Mouse (Mus musculus): ENCODE results near the gene Efna1.

Efna1 gene

DNA sequence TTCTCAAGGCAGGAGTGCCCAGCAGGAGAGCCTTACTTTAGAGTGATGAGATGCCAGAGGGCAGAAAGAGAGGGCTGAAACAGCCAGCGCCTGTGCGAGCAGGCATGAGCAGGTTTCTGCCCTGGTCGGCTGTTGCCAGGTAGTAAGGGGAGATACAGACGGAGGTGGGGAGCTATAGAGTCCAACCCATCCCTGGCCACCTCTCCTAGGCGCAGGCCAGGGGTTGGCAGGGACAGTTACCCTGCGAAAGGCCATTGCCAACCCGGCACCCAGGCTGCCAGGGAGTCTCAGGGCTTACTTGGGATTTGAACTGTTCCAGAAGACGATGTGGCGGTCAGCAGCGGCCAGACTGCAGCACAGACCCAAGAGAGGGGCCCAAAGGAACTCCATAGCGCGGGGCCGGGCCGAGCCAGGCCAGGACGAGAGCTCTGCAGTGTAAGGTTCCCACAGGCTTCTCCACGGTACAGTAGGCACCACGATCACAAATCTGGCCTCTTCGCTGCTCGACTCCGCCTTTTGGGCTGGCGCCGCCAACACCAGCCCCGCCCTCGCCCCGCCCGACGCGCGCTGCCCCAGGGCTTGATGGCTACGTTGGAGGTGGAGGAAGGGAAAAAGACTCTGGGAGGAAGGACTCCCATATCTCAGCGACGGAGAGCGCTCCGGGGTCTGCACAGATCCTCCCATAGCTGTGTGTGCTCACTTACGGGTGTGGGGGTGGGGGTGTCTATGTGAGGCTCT is 1.6 kb downstream of the Efna1 start:
- DNase-seq (ENCODE audit: low spot score in 2 of 2), result peak; percentile 68 to 73

DNA sequence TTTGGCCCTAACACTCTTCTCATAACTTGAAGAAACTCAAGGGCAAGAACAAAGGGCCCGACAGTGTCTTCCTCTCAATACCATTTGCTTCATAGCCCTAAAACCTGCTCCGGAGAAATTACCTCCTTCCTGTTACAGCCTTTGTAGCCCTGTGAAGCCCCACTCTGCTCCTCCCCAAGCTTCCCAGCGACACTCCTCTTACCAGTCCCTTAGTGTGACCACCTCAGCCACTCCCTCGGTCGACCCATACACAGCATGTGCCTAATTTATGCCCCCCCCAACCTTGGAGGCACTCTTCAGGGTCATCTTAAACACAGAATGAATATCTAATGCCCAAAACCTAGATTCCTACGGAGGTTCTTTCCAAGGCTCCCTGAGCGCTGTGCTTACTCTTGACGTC is 2.3 kb downstream of the Efna1 start:
- DNase-seq (ENCODE audit: low spot score in 2 of 2), result no peak

DNA sequence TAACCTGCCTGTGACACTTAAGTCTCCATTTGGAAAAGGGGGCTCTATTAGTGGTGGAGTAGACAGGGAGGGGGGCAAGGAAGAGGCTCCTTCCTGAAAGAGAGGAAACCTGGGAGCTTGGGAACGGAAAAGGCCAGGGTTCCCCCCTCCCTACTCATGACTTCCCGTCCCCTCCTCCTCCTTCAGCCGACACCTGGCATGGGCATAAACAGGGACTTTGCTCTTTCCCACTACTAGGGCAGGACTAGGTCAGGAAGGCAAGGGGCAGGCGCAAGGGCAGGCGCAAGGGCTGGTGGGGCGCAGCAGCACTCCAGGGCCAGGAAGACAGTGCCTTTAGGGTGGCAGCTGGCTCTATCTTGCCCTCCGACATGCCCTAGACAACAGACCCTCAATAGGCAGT is 2.8 kb downstream of the Efna1 start:
- DNase-seq (ENCODE audit: low spot score in 2 of 2), result no peak

DNA sequence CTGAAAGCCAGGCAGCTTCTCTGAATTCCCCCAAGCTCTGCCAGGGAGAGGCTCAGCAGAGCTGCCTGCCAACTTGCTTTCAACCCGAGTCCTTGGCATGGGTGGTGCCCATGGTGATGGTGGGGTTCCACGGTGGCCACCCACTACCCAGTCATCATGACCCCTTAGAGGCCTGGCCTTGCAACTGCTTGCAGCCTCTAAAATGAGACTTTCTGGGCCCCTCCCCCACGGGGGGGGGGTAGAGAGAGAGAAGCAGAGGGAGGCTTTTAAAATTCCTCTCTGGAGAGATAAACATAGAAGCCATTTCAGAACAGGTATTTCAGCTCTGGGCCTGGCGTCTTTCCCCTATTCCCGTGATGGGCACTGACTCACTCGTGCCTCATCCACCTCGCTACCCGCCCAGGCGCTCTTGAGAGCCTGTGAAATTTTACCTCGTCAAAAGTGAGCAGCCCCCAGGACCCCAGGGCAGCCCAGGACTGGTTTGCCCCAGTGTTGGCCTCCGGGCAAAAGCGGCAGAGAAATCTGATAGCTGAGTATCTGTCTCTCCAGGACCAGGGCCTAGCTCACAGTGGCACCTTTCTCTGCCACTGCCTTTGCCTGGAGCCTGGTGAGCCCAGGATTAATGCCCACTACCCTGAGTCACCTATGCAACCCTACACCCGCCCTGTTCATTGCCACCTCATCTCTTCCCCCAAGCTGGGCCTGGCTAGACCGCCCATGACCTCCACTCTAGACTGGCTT is 3.5 kb downstream of the Efna1 start:
- DNase-seq (ENCODE audit: low spot score in 2 of 2), result no peak

DNA sequence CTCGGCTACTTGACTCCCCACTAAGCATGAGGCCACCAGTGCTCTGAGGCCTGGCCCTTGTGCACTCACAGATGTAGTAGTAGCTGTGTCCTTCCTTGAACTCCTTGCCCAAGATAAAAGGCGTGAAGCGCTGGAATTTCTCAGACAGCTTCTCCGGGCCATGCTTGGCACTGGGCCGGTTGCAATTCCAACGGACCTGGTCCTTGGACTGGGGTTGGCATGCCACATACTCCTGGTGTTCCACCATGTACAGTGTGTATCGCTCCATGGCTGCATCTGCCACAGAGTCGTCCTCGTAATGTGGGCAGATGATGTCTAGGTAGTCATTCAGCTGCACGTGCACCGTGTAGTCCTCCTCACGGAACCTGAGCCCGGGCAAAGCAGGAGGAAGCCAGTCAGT is 4.9 kb downstream of the Efna1 start:
- DNase-seq (ENCODE audit: low spot score in 2 of 2), result no peak

DNA sequence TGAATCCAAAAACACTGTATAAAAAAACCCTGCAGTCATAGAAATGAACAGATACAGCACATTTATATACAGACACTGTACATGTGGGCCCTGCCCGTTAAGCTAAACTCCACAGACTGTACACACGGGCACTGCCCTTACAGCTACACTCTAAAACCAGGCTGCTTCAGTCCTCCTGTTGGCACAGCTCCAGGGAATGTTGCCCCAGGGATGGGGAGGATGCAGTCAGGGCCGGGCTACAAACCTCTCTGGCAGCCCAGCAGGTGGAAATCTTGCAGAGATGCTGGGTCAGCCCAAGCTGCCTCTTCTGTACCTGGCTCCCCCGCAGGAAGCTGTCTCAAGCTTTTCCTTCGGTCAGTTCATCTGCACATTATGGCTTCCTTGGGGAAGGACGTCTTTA is 9.2 kb downstream of the Efna1 start:
- no peak for DNase-seq (ENCODE audit: low spot score in 2 of 2)

DNA sequence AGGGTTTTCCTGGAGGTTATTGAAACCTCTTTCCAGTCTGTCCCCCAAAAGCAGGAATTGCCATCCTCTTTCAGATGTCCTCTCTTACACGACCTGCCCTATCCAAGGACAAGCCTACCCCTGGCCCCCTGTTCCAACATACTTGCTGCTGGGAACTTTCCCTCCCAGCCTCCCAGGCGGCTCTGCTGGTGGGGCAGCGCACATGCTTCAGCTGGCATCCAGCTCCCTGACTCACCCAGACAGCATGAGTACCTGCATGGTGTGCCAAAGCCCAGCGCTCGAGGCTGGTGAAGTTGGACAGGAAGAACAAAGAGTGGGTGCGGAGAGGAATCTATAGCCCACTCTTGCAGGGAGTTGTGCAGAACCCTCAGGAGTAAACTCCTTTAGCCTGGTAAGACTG is 10.1 kb downstream of the Efna1 start:
- no peak for DNase-seq (ENCODE audit: low spot score in 2 of 2)

DNA sequence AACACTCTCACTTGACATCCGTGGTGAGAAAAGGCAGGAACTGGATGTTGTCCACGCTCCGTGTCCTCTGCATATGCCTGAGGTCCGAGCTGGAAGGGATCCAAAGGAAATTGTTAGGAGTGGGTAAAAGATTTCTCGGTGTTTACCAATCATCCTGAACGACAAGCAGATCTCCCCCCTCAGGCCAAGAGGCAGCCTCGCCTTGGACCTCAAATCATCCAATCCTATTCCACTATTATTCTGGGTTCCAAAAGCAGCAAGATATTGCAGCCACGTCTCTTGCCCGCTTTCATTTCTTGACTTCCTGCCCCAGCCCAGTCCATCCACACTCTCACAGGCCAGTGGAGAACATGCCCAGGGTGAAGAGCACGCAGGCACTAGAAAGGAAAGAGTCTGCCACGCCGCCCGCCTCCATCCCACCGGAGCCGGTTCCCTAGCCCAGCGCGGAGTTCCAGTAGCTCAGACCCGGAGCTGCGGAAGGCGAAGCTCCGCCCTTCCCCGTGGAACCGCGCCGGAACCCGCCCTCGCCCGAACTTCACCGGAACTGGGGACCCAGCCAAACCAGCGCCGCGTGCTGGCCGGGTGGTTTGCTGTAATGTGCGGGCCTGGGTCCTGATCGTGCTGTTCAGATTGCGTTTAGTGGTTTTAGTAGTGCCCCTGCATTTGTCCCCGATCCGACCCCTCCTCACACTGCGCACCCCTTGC is 10.7 kb downstream of the Efna1 start, which contains the start of gene Slc50a1:
TSS of gene Slc50a1 (minus strand) at position 520 of the 705 bp plus-strand sequence.
- peak; percentile 78 to 79 for DNase-seq (ENCODE audit: low spot score in 2 of 2)

DNA sequence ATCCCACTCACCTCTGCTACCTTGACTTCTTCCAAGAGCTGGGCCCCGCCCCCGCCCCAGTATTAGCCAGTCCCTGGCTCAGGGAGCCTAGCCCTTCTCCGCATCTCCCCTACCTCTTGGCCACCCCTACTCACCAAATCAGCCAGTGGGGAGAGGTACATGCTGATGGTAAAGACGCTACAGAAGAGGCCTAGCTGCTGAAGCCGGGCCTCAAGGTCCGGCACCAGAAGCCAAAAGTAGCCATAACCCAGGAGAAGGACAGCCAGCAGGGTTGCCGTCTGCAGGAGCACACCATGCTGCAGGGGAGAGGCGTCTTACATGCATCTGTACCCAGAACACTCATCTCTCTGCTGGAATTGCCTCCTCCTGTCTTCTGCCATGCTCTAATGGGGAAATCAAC is 12.0 kb downstream of the Efna1 start:
- DNase-seq (ENCODE audit: low spot score in 2 of 2), result no peak

DNA sequence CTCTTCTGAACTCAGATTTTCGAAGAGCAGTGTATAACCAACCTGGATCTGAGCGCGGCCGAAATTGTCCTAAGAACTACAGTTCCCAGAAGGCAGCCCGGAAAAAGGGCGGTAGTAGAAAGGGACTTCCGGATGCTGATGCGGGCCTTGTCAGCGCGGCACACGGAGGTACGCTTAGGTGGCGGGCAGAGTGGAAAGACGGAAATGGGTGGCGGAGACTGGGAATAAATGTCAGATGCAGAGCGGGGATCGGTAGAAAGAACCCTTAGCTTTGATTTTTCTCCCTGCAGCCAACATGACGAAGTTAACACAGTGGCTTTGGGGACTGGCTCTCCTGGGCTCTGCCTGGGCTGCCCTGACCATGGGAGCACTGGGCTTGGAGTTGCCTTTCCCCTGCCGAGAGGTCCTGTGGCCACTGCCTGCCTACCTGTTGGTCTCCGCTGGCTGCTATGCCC is 14.5 kb downstream of the Efna1 start:
- peak; percentile 79 to 82 for DNase-seq (ENCODE audit: low spot score in 2 of 2)

DNA sequence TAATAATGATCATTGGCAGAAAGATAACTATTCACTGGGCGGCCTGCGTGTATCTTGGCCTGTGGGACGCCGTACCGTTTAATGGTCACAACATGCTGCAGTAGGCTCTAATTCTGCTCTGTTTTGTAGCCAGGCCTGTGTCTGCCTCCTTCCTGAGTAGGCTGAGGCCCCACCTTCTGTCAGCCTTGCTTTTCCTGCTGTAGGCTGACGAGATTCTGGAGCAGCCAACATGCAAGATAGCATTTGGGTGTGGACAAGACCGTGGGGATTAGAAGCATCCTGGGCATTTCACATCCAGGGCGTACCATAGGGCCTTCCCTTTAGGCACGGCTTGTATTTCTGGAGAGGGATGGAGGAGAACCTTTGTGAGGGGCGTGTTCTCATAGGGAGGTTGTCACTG is 18.5 kb downstream of the Efna1 start:
- no peak for DNase-seq (ENCODE audit: low spot score in 2 of 2)

DNA sequence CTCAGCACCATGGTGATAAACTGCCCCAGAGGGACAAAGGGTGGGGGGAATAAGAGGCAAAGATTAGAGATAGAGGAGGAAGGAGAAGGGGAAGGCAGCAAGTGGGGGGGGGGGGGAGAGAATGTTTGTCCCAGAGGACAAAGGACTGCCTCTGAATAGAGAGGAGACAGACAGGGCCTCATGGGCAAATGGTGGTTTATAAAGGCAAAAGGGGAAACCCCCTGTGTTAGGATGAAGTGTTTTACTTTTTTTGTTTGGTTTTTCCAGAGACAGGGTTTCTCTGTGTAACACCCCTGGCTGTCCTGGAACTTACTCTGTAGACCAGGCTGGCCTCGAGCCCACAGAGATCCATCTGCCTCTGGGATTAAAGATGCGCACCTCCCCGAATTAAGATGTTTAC is 20.7 kb downstream of the Efna1 start:
- no peak for DNase-seq (ENCODE audit: low spot score in 2 of 2)

DNA sequence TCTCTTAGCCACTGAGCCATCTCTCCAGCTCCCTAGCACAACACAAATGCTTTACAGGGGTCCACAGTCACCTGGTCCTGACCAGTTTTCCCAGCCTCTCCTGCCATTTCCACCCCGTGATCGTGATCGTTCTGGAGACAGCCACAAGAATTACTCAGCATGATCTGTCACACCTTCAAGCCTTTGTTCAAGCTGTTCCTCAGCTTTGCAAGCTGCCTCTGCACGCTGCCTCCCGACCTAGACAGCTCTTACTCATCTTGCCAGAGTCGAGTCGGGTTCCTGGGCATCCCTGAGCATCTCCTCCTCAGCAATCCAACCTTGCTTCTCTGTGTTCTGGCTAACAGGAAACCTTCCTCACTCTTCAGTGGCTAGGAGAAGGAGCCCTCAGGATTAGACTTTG is 21.9 kb downstream of the Efna1 start, which contains the start of gene Dpm3:
TSS of gene Dpm3 (plus strand) at position 283 of the 400 bp plus-strand sequence.
- DNase-seq (ENCODE audit: low spot score in 2 of 2), result no peak

DNA sequence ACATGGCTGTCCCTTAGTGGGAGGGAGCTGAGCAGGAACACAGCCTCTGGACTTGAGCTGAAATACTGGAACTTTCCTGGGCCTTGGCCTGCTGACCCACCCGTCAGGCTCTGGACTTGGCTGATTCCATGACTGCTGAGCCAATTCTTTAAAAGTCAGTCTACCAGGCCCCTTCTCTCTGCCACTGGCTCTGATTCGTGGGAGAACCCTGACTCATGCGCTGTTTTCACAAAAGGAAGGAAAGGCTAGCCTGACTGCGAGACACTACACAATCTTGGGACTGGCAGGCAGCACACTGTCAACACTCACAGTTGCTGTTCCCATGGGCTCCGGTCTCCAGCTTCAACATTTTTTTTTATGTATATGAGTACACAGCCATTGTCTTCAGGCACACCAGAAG is 24.8 kb downstream of the Efna1 start:
- no peak for DNase-seq (ENCODE audit: low spot score in 2 of 2)

DNA sequence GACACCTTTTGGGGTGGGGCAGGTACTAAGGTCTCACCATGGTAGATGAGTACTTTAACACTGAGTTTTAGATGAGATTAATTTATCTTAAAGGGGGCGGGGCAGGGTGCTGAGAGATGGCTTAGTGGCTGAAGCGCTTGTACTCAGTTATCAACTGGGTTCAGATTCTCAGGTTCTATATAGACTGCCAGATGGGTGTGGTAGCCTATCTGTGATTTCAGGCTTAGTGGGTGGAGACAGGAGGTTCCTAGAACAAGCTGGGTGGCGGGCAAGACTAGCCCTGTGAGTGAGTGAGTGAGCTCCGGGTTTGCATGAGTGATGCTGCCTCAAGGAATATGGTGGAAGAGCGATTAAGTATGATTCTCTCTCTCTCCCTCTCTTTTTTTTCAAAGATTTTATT is 25.9 kb downstream of the Efna1 start:
- no peak for DNase-seq (ENCODE audit: low spot score in 2 of 2)

DNA sequence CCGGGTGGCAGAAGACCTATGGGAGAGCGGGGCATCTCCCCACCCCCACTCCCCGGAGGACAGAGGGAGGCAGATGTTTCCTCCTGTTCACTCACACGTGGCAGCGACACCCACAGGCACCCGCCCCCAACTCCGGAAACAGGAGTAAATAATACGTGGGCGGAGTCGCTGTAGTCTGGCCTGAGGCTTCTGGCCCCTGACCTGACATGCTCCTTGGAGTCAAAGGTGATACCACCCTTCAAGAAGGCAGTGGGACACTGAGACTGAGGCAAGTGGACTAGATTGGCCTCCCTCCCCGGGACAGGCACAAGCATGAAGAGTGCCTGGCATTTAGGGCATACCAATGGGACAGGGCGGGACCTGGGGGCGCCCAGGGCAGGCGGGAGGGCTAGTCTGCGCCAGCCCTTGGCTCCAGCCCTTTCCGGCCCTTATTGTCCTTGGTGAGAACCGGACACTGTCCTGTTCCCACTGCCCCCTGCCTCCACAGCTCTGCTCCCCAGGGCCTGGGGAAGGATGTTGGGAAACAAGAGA is 29.5 kb downstream of the Efna1 start:
- peak; percentile 91 to 93 for DNase-seq (ENCODE audit: low spot score in 2 of 2)

DNA sequence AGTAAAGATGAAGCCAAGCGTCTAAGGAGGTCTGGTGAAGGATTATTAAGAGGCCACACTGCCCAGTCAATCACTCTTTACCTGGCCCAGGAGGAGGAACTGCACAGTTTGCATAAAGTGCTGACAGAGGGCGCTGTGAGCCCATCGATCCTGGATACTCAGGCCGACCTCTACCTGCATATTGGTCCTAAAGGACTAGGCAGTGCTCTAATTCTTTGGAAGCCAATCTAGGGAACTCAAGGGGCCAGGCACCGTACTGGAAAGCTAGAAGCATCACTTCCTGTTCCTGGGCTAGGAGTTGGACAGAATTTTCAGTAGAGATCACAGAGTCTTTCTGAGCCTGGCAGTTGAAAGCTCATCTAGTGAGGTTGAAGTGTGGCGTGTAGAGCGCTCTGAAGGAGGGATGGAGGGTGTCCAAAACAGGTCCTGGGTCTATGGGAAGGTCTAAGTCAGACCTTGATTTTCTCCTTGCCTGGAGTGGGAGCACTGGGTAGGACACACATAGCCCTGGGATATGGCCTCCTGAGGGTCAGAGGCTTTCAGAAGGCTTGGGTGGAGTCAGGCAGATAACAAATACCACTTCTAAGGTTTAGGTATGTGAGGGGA is 30.4 kb downstream of the Efna1 start:
- peak; percentile 78 to 81 for DNase-seq (ENCODE audit: low spot score in 2 of 2)

DNA sequence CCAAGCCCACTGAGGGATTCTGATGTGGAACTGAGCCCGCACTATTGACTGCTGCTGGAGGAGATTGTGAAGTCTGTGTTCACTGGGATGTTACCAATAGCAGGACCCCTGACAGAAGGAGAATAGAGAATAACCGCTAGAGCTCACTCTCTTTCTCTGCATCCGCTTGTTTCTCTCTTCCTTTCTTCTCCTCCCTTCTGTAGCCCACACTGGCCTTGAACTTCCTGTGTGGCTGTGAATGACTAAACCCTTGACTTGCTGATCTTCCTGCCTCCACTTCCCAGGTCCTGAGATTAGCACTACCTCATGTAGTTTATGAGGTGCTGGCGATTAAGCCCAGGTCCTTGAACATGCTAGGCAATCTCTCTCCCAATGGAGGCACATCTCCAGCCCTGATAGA is 33.5 kb downstream of the Efna1 start:
- no peak for DNase-seq (ENCODE audit: low spot score in 2 of 2)

DNA sequence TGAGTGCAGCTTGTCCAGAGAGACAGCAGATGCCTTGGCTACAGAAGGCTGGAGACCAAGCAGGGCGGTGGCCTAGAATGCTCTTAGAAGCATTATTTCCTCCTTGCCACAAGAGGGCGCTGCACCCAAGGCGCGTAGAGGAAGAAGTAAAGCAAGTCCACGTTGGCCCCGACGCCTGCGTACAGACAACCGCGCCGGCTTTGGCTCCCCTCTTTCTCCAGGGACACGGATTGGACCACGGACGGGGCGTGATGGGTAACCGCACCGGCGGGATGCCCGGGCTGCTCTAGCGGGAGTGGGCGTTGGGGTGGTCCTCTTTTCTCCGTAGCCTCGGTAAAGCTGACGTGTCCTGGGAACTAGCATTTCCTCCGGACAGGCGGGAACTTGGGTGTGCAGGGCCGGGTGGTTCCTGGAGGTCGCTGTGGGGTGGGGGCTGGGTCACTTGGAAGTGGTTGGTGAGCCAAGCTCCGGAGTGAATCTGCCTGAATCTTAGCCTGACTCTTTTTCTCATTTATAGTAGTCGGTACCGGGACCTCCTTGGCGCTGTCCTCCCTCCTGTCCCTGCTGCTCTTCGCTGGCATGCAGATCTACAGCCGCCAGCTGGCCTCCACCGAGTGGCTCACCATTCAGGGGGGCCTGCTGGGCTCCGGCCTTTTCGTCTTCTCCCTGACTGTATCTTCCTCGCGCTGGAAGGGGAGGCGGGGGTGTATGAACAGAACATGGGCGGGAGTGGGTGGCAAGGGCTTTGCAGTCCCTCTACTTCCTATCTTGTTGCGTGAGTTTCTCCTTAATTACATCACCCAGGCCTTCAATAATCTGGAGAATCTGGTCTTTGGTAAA is 34.5 kb downstream of the Efna1 start, which contains the start of gene Trim46:
TSS of gene Trim46 (minus strand) at position 49 of the 840 bp plus-strand sequence.
- peak; percentile 85 to 89 for DNase-seq (ENCODE audit: low spot score in 2 of 2)

DNA sequence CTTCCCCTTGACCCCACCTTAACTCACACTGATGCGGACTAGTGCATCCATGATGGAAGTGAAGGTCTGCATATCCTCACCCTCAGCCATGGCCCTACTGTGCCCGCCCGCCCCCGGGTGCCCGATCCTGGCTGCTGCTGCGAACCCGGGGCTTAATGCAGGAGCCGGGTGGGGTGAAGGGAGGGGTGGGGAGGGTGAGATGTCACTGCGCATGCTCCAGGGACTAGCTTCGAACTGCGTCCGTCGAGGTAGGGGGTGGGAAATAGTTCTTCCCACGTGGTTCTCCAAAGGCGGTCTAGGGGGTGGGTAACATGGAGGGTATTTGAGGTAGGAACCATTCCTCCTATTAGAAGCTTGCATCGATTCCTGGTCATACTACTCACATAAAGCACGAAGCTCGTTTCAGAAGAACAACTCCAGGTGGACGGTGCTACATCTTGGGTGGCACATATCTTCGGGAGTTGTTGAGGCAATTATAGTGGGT is 35.2 kb downstream of the Efna1 start, which contains the start of gene Krtcap2:
TSS of gene Krtcap2 (plus strand) at position 279 of the 484 bp plus-strand sequence.
- DNase-seq (ENCODE audit: low spot score in 2 of 2), result no peak
